Mouse (Mus musculus): Measurements from ENCODE around the gene Higd1a.

GRCm38 (mm10) chr9:121889927-121890440, 31.8 kb upstream of the Higd1a start:
- TF ChIP-seq CTCF (IDR thresholded peaks at IDR 0.05; ENCODE audit: low read depth) (no peak), EP300 (optimal IDR thresholded peaks at IDR 0.05) (no peak)

Measured in stomach, postnatal 0 days (tissue).